ENCODE assay signal across 12 mouse cellular contexts in genomic region chrX:57324891-57325290, GRCm38 (mm10). TPM values are rescaled to one million over a fixed set of nuclear protein-coding genes. Genes with fewer than 3 reads are reported as not detected.
DNase-seq lines count a peak whose midpoint lies in the region; ATAC-seq and TF ChIP-seq lines count a peak whose summit lies in the region.
"Had no signal": no experiment of that assay in that cellular context is flagged by ENCODE, and none has a peak within 500 bp of the region (broad histone marks: within the 10 kb centered on the region; RNA-seq: fewer than 3 reads in every experiment).

No protein-coding gene starts in this region.

- no peaks in the 10 kb centered on the region for H3K4me1 ChIP-seq in liver, postnatal 0 days (ENCODE audit: insufficient read depth)
- no peaks in the 10 kb centered on the region for H3K4me1 ChIP-seq in heart, embryonic 16.5 days (ENCODE audit: control insufficient read depth, insufficient read depth, low read length)
- H3K4me1 ChIP-seq in neural tube, embryonic 15.5 days = no peaks in the 10 kb centered on the region
- H3K4me1 ChIP-seq: embryonic facial prominence, embryonic 15.5 days had no signal

- H3K4me3 ChIP-seq in liver, postnatal 0 days (ENCODE audit: low read depth, low read length) = no peak overlapping the region
- H3K4me3 ChIP-seq in heart, embryonic 16.5 days (ENCODE audit: low read length) = no peak overlapping the region; the same call in 1 of the 2 replicates
- no peak overlapping the region for H3K4me3 ChIP-seq in neural tube, embryonic 15.5 days (replicated peaks)

- peak; percentile 57 to 77 for DNase-seq in adrenal gland, adult (ENCODE audit: inconsistent age in 2 of 2, low spot score in 1 of 2)
- DNase-seq in adrenal gland, postnatal 4 days (ENCODE audit: low spot score in 2 of 2) = no peak
- peak; percentile 13 for DNase-seq in liver, postnatal 0 days
- DNase-seq in liver = no peak
- peak; percentile 57 for DNase-seq in lung, postnatal 25 days (ENCODE audit: low spot score)
- no peak for DNase-seq in right cerebral cortex, postnatal 4 days
- DNase-seq: cerebellum, postnatal 25 days; spleen, adult 18-20 months had no signal

- 52% methylated on average over 6 of the region's 6 CpGs for WGBS in liver, postnatal 0 days (ENCODE audit: insufficient replicate concordance)
- WGBS in heart, embryonic 16.5 days = 41% methylated on average over 6 of the region's 6 CpGs
- WGBS in neural tube, embryonic 15.5 days = 82% methylated on average over 6 of the region's 6 CpGs

- no peak overlapping the region for H3K27ac ChIP-seq in liver, postnatal 0 days (ENCODE audit: low read depth)
- H3K27ac ChIP-seq in heart, embryonic 16.5 days (ENCODE audit: low read length) = peak overlapping the region; percentile 83
- no peak overlapping the region for H3K27ac ChIP-seq in neural tube, embryonic 15.5 days (replicated peaks)
- H3K27ac ChIP-seq: embryonic facial prominence, embryonic 15.5 days; hindbrain, postnatal 0 days had no signal

- H3K9me3 ChIP-seq in liver, postnatal 0 days (ENCODE audit: low read length) = no peaks in the 10 kb centered on the region
- H3K9me3 ChIP-seq in heart, embryonic 16.5 days (replicated peaks; ENCODE audit: control insufficient read depth, low read length) = no peaks in the 10 kb centered on the region
- H3K9me3 ChIP-seq in neural tube, embryonic 15.5 days (replicated peaks) = no peaks in the 10 kb centered on the region
- H3K9me3 ChIP-seq: embryonic facial prominence, embryonic 15.5 days had no signal

- no peaks in the 10 kb centered on the region for H3K36me3 ChIP-seq in liver, postnatal 0 days (replicated peaks; ENCODE audit: insufficient read depth, low read length)
- H3K36me3 ChIP-seq in heart, embryonic 16.5 days (ENCODE audit: control insufficient read depth, insufficient read depth) = no peaks in the 10 kb centered on the region
- H3K36me3 ChIP-seq in neural tube, embryonic 15.5 days = no peaks in the 10 kb centered on the region
- H3K36me3 ChIP-seq: embryonic facial prominence, embryonic 15.5 days had no signal

- H3K27me3 ChIP-seq in liver, postnatal 0 days (ENCODE audit: insufficient read depth, low read length) = no peaks in the 10 kb centered on the region
- no peaks in the 10 kb centered on the region for H3K27me3 ChIP-seq in heart, embryonic 16.5 days (ENCODE audit: control insufficient read depth, insufficient read depth, low read length)
- H3K27me3 ChIP-seq in neural tube, embryonic 15.5 days (replicated peaks) = no peaks in the 10 kb centered on the region

- no peak for TF ChIP-seq EP300 in liver, postnatal 0 days (IDR thresholded peaks at IDR 0.05; ENCODE audit: low read depth)

- no peak overlapping the region for H3K9ac ChIP-seq in liver, postnatal 0 days (replicated peaks)
- H3K9ac ChIP-seq in heart, embryonic 16.5 days (ENCODE audit: low read length) = no peak overlapping the region
- H3K9ac ChIP-seq in neural tube, embryonic 15.5 days (replicated peaks) = no peak overlapping the region

- ATAC-seq in liver, postnatal 0 days = peak; percentile 49; the same call in 1 of the 2 replicates
- ATAC-seq in heart, embryonic 16.5 days (replicated peaks; ENCODE audit: extremely low read depth, insufficient read depth, low FRiP score) = 0 out of 2 replicates have a peak, but pooled peaks have one; percentile 35
- no peak for ATAC-seq in neural tube, embryonic 15.5 days (ENCODE audit: low FRiP score)
- ATAC-seq: hindbrain, postnatal 0 days had no signal

- no peak for TF ChIP-seq CTCF in liver, postnatal 0 days (IDR thresholded peaks at IDR 0.05; ENCODE audit: low read depth)

- H3K4me2 ChIP-seq in liver, postnatal 0 days (ENCODE audit: low read depth, low read length) = no peak overlapping the region
- H3K4me2 ChIP-seq in heart, embryonic 16.5 days (ENCODE audit: low read depth, low read length) = peak overlapping the region; percentile 51
- H3K4me2 ChIP-seq in neural tube, embryonic 15.5 days = no peak overlapping the region

RNA-seq across cellular contexts. Expression of gene Arhgef6, which starts 13.6 kb away (rescaled TPM):
- total RNA-seq in adrenal gland, postnatal 4 days (2021) = 10 to 100 TPM; 35.8 to 38.8 TPM
- 5.9 and 6.1 TPM in 2 replicates for polyA plus RNA-seq in liver, postnatal 0 days (2015; fragmentation: Nextera tagmentation; extraction: Ambion mirVana)
- 39.6 and 44.2 TPM in 2 replicates for polyA plus RNA-seq in heart, embryonic 16.5 days (2015; fragmentation: Nextera tagmentation; extraction: Ambion mirVana)
- polyA plus RNA-seq in neural tube, embryonic 15.5 days (2015; fragmentation: Nextera tagmentation; extraction: Ambion mirVana) = 5.6 and 9.8 TPM in 2 replicates

Comparison
In these comparisons a context has a peak if more than half of its experiments do, and no peak if none do; other contexts are left out.
1. DNase-seq: peak in adrenal gland, adult (2 of 2), liver, postnatal 0 days (single experiment) and lung, postnatal 25 days (single experiment); none in adrenal gland, postnatal 4 days (0 of 2), liver (single experiment) and right cerebral cortex, postnatal 4 days (single experiment).